Mouse (Mus musculus): ENCODE measurements at regions not wholly inside any gene's neighbourhood (a gene's known extent, or its start where the extent isn't known, plus 50 kb on each side); places are given as distances from the start of the nearest gene placed in this dataset.

DNA sequence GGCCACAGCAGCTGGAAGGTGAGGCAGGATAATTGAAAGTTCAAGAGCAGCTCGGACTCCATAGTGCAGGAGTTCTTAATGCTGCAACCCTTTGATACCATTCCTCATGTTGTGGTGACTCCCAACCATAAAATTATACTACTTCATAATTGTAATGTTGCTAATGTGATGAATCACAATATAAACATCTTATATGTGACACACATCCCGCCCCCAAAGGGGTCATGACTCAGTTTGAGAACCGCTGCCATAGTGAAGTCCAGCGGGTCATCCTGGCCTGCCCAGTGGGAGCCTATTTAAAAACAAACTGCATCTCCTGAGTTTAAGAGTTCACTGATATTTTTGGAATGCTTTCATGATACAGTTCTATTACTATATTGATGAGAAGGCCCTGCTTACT lies 97.7 kb upstream of the Acsl4 start:
- TF ChIP-seq CHD2 (IDR thresholded peaks at IDR 0.05; ENCODE audit: low read depth, low read length): no peak
- no peak for TF ChIP-seq MAFK (IDR thresholded peaks at IDR 0.05; ENCODE audit: insufficient read depth, low read depth, low read length)
- no peak for TF ChIP-seq ZNF384 (IDR thresholded peaks at IDR 0.05; ENCODE audit: low read depth, low read length)
- TF ChIP-seq ZC3H11A (IDR thresholded peaks at IDR 0.05; ENCODE audit: borderline replicate concordance, low read depth, low read length): no peak
- no peak for TF ChIP-seq HCFC1 (IDR thresholded peaks at IDR 0.05; ENCODE audit: borderline replicate concordance, insufficient read depth, low read length)
